Mouse (Mus musculus) limb, embryonic 14.5 days (tissue): Measurements from ENCODE around the gene Zfp334. TPM values are rescaled to one million over a fixed set of nuclear protein-coding genes. Genes with fewer than 3 reads are reported as not detected.

Experiments used
- ATAC-seq: fragments of 200-750 bp; cut with Nextera tagmentation; 2 replicates; pipeline ENCODE4 v1.8.0; 2017; ENCODE audit warnings: low read depth, moderate number of reproducible peaks, moderate TSS enrichment; ENCODE audit not compliant: low FRiP score
- DNase-seq: peaks from one replicate; pipeline ENCODE4 v3.0.0-alpha.2; 2015; ENCODE audit warnings: low spot score
- H3K27ac ChIP-seq: fragments of 300-500 bp; sonication (generic); replicated peaks from 2 replicates; pipeline ENCODE4 v1.5.1; 2014; ENCODE audit warnings: low read depth, mild to moderate bottlenecking, low read length, moderate library complexity, mixed read lengths
- H3K27me3 ChIP-seq: fragments of 300-500 bp; sonication (generic); 2 replicates; pipeline ENCODE4 v1.6.1; 2014; ENCODE audit warnings: low read length, mixed read lengths; ENCODE audit not compliant: control insufficient read depth, insufficient read depth
- H3K36me3 ChIP-seq: fragments of 300-500 bp; sonication (generic); 2 replicates; pipeline ENCODE4 v1.6.1; 2014; ENCODE audit warnings: mild to moderate bottlenecking, low read length, moderate library complexity, mixed read lengths; ENCODE audit not compliant: control insufficient read depth, insufficient read depth
- H3K4me1 ChIP-seq: fragments of 300-500 bp; sonication (generic); 2 replicates; pipeline ENCODE4 v1.6.1; 2014; ENCODE audit warnings: antibody characterized with exemption, low read length, mixed read lengths; ENCODE audit not compliant: control insufficient read depth, insufficient read depth
- H3K4me2 ChIP-seq: fragments of 300-500 bp; sonication (generic); replicated peaks from 2 replicates; pipeline ENCODE4 v1.6.1; 2014; ENCODE audit warnings: low read depth, mild to moderate bottlenecking, low read length, moderate library complexity; ENCODE audit not compliant: severe bottlenecking
- H3K4me3 ChIP-seq: fragments of 300-500 bp; sonication (generic); replicated peaks from 2 replicates; pipeline ENCODE4 v1.5.1; 2014; ENCODE audit warnings: low read length
- H3K9ac ChIP-seq: fragments of 300-500 bp; sonication (generic); 2 replicates; pipeline ENCODE4 v1.6.1; 2014; ENCODE audit warnings: mild to moderate bottlenecking, low read depth, low read length, moderate library complexity; ENCODE audit not compliant: severe bottlenecking
- H3K9me3 ChIP-seq: fragments of 300-500 bp; sonication (generic); 2 replicates; pipeline ENCODE4 v1.6.1; 2016; ENCODE audit warnings: low read length; ENCODE audit not compliant: control insufficient read depth
- POLR2A ChIP-seq: fragments of 200-500 bp; IDR thresholded peaks from 2 replicates; pipeline ENCODE4 v1.8.0; 2012; ENCODE audit warnings: inconsistent platforms, mild to moderate bottlenecking, moderate library complexity, borderline replicate concordance; ENCODE audit not compliant: insufficient read depth, insufficient read length; ENCODE audit errors: extremely low read depth
- WGBS: fragments of 180-500 bp; shearing (Covaris S2); extraction: QIAGEN DNeasy Blood & Tissue Kit; methylation state at CpG from one replicate; pipeline ENCODE4 v1.1.7; 2014; 5-methylcytosine and 5-hydroxymethylcytosine counted together
- polyA plus RNA-seq, 2 experiments: library from polyadenylated mRNA; depleted of rRNA in 1 of 2; stranded (reverse) in 1 of 2; unstranded in 1 of 2; fragments of >200 nt; fragmentation: Nextera tagmentation in 1 of 2; extraction: Ambion mirVana in 1 of 2; gene quantifications; 2 replicates each; pipeline versions ENCODE4 v1.2.1 to v1.2.3; 2012 to 2014

Zfp334 gene
- polyA plus RNA-seq, 2 experiments = 8.6 to 9.8 TPM

DNA sequence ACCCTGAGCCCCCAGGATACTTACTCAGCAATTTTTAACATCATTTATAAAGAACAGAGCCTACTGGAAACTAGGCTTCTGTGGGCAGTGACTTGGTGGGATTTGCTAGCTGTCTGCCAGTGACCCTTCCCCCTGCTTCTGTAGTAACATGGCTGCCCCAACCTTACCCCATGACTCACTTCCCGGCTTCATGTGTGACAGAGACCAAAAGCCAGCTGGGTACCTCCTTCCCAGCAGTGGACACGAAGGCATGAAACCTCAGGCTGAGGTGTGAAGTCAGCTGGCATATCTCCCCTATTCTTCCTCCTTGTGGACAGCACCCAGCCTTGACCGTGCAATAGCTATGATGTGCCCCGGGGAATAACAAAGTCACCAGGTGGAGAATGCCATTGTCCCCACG lies 59.3 kb downstream of the Zfp334 start:
- WGBS = 79% methylated on average over 5 of the region's 5 CpGs
- no peak for DNase-seq

DNA sequence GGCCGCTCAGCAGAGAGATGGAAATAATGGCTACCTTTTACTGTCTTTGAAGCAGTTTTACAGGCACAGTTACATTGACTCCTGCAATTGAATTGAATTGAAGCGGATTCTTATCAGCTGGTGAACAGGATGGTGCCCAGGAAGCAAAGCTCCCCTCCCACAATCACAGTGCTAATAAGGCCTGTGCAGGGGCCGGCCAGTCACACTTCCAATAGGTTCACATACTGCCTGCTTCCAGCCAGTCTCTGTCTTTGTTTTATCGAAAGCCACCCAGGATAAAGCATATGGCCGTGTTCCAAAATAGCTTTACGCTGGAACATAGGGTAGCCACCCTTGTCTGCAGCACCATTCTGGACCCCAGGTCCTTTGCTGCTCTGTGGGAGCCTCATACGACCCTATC lies 60.7 kb downstream of the Zfp334 start:
- H3K4me2 ChIP-seq = peak overlapping the region; percentile 94
- no peak for TF ChIP-seq POLR2A
- H3K4me3 ChIP-seq = peak overlapping the region; percentile 61; the same call in 1 of the 2 replicates
- DNase-seq = no peak
- H3K9me3 ChIP-seq = no peaks in the 10 kb centered on the region
- no peak for ATAC-seq
- WGBS = 49% methylated on average over 7 of the region's 7 CpGs
- H3K4me1 ChIP-seq = peaks cover 22% of the 10 kb centered on the region
- H3K36me3 ChIP-seq = 0 out of 2 replicates have a peak, but pooled peaks cover 4% of the 10 kb centered on the region
- H3K27me3 ChIP-seq = no peaks in the 10 kb centered on the region
- H3K27ac ChIP-seq = no peak overlapping the region
- no peak overlapping the region for H3K9ac ChIP-seq

More for the DNA sequence above, 59.3 kb downstream of the Zfp334 start:
- Histone ChIP-seq H3K4me1 (peaks cover 22% of the 10 kb centered on the region), H3K4me2 (no peak overlapping the region), H3K27ac (no peak overlapping the region), H3K27me3 (no peaks in the 10 kb centered on the region), H3K36me3 (no peaks in the 10 kb centered on the region), H3K9ac (no peak overlapping the region), H3K9me3 (no peaks in the 10 kb centered on the region), H3K4me3 (no peak overlapping the region)
- no peak for ATAC-seq
- TF ChIP-seq POLR2A = no peak

DNA sequence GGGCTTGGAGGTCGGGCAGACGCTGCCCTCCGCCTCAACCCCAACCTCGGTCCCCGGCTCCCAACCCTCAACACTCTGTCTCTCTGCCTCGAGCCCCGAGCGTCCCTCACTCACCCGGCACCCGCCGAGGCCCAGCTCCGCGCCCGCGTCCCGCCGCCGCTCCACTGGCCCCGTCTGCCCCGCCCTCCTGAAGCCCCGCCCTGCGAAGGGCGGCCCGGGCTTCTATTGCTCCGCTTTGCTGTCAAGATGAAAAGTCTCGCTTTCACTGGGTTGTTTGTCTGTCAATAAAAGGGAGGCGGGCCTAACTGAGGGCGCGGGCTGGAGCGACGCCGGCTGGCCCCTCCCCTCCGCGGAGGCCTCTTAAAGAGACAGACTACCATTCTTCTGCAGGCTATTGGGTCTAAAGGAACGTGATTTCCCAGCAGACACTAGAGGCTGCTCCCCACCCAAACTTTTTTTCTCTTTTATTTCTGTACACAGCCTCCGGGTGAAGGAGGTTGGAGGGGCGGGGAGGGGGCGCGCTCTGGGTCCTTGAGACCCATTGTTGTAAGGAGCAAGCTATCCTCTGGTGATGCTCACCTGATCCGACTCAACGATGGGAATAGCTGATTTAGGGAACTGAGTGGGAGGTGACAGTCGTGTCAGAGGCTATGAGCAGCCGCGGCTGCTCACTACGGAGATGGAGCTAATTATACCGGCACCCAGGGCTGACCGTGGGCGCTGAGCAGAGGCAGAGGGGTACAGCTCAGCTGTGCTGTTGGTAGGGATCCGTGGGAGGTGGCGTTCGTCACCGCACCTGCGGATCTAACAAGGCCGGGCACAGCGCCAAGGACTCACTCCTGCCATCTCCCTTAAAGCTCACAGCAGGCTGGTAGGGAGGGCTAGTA lies 61.5 kb downstream of the Zfp334 start, which contains the start of gene Elmo2:
Gene Elmo2, minus strand, starts transcription at position 176 of the 887 bp plus-strand sequence.
- no peaks in the 10 kb centered on the region for H3K27me3 ChIP-seq
- H3K9me3 ChIP-seq = no peaks in the 10 kb centered on the region
- peaks cover 22% of the 10 kb centered on the region for H3K4me1 ChIP-seq
- H3K36me3 ChIP-seq = 0 out of 2 replicates have a peak, but pooled peaks cover 4% of the 10 kb centered on the region
- peak within 1 kb of the TSS; percentile 94 for H3K4me2 ChIP-seq
- peak within 1 kb of the TSS; percentile 43; the same call in 1 of the 2 replicates for H3K27ac ChIP-seq
- peak; percentile 84; the same call in 1 of the 2 replicates for TF ChIP-seq POLR2A
- ATAC-seq (peak; percentile 98), DNase-seq (peak; percentile 98)
- H3K9ac ChIP-seq = peak within 1 kb of the TSS; percentile 81
- peak within 1 kb of the TSS; percentile 61 for H3K4me3 ChIP-seq
- under 1% methylated on average over 53 of the region's 55 CpGs for WGBS

GRCm38 (mm10) chr2:165325521-165326303 lies 62.3 kb downstream of the Zfp334 start:
- peak; percentile 20 for ATAC-seq

More at GRCm38 (mm10) chr2:165325521-165326303, 62.3 kb downstream of the Zfp334 start:
- Histone ChIP-seq H3K4me2 (peak overlapping the region; percentile 76), H3K27me3 (no peaks in the 10 kb centered on the region), H3K27ac (0 out of 2 replicates have a peak overlapping the region, but pooled peaks have one; percentile 9), H3K9me3 (no peaks in the 10 kb centered on the region), H3K9ac (peak overlapping the region; percentile 81), H3K4me1 (peaks cover 22% of the 10 kb centered on the region), H3K36me3 (0 out of 2 replicates have a peak, but pooled peaks cover 4% of the 10 kb centered on the region), H3K4me3 (peak overlapping the region; percentile 61)
- under 1% methylated on average over 30 of the region's 30 CpGs for WGBS
- DNase-seq = no peak
- no peak for TF ChIP-seq POLR2A

Other genes starting within 250 kb of the Zfp334 start
- gene Cdh22, start 153.4 kb downstream of the Zfp334 start, polyA plus RNA-seq (2012; rRNA removed) = 0.30 and 0.42 TPM in 2 replicates
- 0.29 and 0.40 TPM in 2 replicates for gene Cdh22, start 153.4 kb downstream of the Zfp334 start, polyA plus RNA-seq (2014; fragmentation: Nextera tagmentation; extraction: Ambion mirVana)
- 54.2 and 74.3 TPM in 2 replicates for gene Slc35c2, start 100.4 kb downstream of the Zfp334 start, polyA plus RNA-seq (2012; rRNA removed)
- gene Slc35c2, start 100.4 kb downstream of the Zfp334 start, polyA plus RNA-seq (2014; fragmentation: Nextera tagmentation; extraction: Ambion mirVana) = 51.1 and 51.2 TPM in 2 replicates
- 77.7 and 97.3 TPM in 2 replicates for gene Elmo2, start 61.8 kb downstream of the Zfp334 start, polyA plus RNA-seq (2012; rRNA removed)
- gene Elmo2, start 61.8 kb downstream of the Zfp334 start, polyA plus RNA-seq (2014; fragmentation: Nextera tagmentation; extraction: Ambion mirVana) = 83.0 and 87.4 TPM in 2 replicates
- gene Zfp663, start 19.5 kb downstream of the Zfp334 start, polyA plus RNA-seq (2012; rRNA removed) = 0.46 and 0.49 TPM in 2 replicates
- gene Zfp663, start 19.5 kb downstream of the Zfp334 start, polyA plus RNA-seq (2014; fragmentation: Nextera tagmentation; extraction: Ambion mirVana) = 0.44 and 0.68 TPM in 2 replicates
- 0.18 and 0.23 TPM in 2 replicates for gene Ocstamp, start 12.1 kb upstream of the Zfp334 start, polyA plus RNA-seq (2012; rRNA removed)
- 0.10 and 0.28 TPM in 2 replicates for gene Ocstamp, start 12.1 kb upstream of the Zfp334 start, polyA plus RNA-seq (2014; fragmentation: Nextera tagmentation; extraction: Ambion mirVana)
- gene Slc13a3, start 85.0 kb upstream of the Zfp334 start, polyA plus RNA-seq (2012; rRNA removed) = 0.23 and 0.31 TPM in 2 replicates
- gene Slc13a3, start 85.0 kb upstream of the Zfp334 start, polyA plus RNA-seq (2014; fragmentation: Nextera tagmentation; extraction: Ambion mirVana) = 0.26 and 0.47 TPM in 2 replicates
- gene Trp53rka, start 105.1 kb upstream of the Zfp334 start, polyA plus RNA-seq (2012; rRNA removed) = 36.3 and 37.9 TPM in 2 replicates
- 39.4 and 44.4 TPM in 2 replicates for gene Trp53rka, start 105.1 kb upstream of the Zfp334 start, polyA plus RNA-seq (2014; fragmentation: Nextera tagmentation; extraction: Ambion mirVana)
- 12.3 and 16.8 TPM in 2 replicates for gene Slc2a10, start 115.5 kb upstream of the Zfp334 start, polyA plus RNA-seq (2012; rRNA removed)
- gene Slc2a10, start 115.5 kb upstream of the Zfp334 start, polyA plus RNA-seq (2014; fragmentation: Nextera tagmentation; extraction: Ambion mirVana) = 8.5 and 11.0 TPM in 2 replicates
- 32.6 and 48.5 TPM in 2 replicates for gene Eya2, start 206.8 kb upstream of the Zfp334 start, polyA plus RNA-seq (2012; rRNA removed)
- 18.8 and 22.4 TPM in 2 replicates for gene Eya2, start 206.8 kb upstream of the Zfp334 start, polyA plus RNA-seq (2014; fragmentation: Nextera tagmentation; extraction: Ambion mirVana)